Mouse (Mus musculus): ENCODE measurements at regions not wholly inside any gene's neighbourhood (a gene's known extent, or its start where the extent isn't known, plus 50 kb on each side); places are given as distances from the start of the nearest gene placed in this dataset.

GRCm38 (mm10) chr1:55983522-55984066, 577.9 kb downstream of the Plcl1 start:
- TF ChIP-seq POLR2A (IDR thresholded peaks at IDR 0.05; ENCODE audit: insufficient read depth, low read depth, low read length) (no peak), EP300 (IDR thresholded peaks at IDR 0.05; ENCODE audit: insufficient read depth, low read depth, low read length) (no peak), CTCF (IDR thresholded peaks at IDR 0.05) (no peak)
